Mouse (Mus musculus) A20 (cell line): ENCODE results near the gene Rsrc1.

Experiments
- DNase-seq: peaks from one replicate; pipeline ENCODE4 v3.0.0-alpha.2; 2011; ENCODE audit warnings: low read depth, low spot score

Gene Rsrc1

GRCm38 (mm10) chr3:67267448-67267847 is 286.3 kb downstream of the Rsrc1 start:
- DNase-seq, result peak; percentile 7

- DNase-seq, result no peak
Observed at GRCm38 (mm10) chr3:67279781-67280180, 298.6 kb downstream of the Rsrc1 start.

- no peak for DNase-seq
Observed at GRCm38 (mm10) chr3:67280247-67280646, 299.1 kb downstream of the Rsrc1 start.

GRCm38 (mm10) chr3:67284039-67284438 is 302.8 kb downstream of the Rsrc1 start:
- DNase-seq, result no peak

- peak; percentile 26 for DNase-seq
Observed at GRCm38 (mm10) chr3:67284848-67285247, 303.7 kb downstream of the Rsrc1 start.

DNA sequence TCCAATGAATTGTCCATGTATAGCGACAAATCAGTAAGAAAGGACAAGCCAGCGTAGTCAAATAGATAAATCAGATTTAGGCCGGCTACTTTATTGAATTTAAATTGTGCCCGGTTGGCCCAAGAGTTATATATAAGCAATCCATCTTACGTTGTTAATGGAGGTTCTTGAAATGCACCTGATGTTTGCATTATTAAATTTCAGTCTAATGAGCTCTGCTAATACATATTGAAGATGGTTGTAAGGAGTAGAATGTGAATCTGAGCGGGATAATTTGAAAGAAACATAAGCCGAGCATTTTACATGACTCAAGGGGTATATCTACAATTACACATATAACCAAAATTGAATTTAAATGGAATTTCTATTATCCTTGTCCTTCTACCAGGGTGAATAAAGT is 307.5 kb downstream of the Rsrc1 start:
- DNase-seq, result no peak

DNA sequence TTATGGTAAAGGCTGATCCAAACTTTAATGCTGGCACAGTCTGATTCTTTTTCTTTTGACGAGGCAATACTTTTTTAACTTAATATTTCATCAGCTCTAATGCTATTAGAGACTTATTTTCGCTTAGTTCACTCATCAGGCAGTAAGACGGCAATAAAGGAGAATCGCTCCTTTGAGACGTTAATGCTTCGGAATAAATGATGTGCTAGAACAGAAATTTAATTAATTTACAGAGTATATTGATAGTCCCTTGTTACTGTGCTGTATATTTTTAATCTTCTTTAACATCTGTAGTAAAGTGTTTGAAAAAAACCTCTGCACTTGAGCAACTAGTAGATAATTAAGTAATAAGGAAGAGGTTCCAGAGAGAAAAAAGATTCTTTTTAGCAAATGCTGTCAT is 308.3 kb downstream of the Rsrc1 start:
- DNase-seq, result no peak

GRCm38 (mm10) chr3:67308725-67309124 is 327.5 kb downstream of the Rsrc1 start:
- no peak for DNase-seq

GRCm38 (mm10) chr3:67309644-67310311 is 328.6 kb downstream of the Rsrc1 start:
- DNase-seq, result no peak

GRCm38 (mm10) chr3:67311436-67311835 is 330.2 kb downstream of the Rsrc1 start:
- no peak for DNase-seq

- DNase-seq, result no peak
Observed at GRCm38 (mm10) chr3:67322422-67322821, 341.2 kb downstream of the Rsrc1 start.

DNA sequence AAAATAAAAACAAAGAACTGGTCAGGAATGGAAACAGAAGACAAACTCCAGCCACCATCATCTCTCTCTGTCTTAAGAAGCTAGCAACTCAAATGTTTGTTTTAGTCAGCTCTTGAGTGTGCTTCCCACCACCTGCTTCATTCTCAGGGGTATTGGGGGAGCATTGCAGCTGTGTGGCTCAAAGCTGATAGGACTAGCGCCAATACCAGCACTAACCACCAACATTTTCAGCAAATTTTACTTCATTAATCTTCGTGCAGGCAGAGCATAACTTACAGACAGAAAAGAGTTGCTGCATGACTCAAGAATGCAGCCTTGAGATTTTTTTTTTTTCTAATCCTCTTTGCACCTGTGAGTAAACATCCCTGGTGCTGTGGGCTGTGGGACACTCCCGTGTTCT is 358.4 kb downstream of the Rsrc1 start:
- peak; percentile 81 for DNase-seq

DNA sequence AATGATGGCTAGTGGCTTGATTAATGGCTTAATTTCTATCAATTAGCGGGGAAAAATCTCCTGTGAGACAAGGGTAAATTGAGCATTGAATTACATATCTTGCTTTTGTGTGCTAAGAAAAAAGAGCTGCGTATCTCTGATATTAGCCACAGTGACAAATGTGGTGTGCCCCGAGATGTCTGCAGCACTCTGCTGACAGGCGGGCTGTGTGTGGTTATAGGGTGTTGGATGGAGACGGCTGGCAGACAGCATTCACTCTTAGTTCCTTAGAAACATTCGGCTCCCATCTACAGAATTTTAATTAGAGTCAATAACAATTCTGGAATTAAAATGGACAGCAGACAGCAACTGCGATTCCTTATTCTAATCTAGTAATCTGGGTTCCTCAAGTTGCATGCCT is 359.7 kb downstream of the Rsrc1 start:
- no peak for DNase-seq

DNA sequence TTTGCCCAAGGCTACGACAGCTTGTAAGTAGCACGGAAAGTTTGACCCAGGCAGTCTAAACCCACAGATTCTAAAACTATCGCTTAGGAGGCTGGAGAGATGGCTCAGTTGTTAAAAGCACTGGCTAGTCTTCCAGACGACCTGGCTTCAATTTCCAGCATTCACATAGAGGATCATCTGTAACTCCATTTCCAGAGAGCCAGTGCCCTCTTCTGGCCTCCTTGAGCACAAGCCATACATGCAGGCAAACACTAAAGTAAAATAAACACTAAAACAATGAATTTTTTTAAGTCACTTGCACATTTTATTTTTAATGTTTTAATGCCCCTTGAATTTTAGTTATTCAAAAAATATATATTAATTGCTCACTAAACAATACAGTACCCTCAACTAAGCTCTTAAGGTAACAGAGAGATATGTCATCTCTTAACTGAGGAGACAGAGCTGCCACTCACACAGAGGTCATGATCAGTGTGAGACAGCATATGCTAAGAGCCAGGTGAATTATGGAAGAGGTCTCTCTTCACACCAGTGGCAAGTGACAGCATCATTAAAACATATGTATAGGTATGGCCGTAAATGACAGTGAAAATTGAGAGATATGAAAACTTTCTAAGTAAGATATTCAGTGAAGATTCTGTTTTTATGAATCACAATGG is 361.9 kb downstream of the Rsrc1 start:
- peak; percentile 57 for DNase-seq

DNA sequence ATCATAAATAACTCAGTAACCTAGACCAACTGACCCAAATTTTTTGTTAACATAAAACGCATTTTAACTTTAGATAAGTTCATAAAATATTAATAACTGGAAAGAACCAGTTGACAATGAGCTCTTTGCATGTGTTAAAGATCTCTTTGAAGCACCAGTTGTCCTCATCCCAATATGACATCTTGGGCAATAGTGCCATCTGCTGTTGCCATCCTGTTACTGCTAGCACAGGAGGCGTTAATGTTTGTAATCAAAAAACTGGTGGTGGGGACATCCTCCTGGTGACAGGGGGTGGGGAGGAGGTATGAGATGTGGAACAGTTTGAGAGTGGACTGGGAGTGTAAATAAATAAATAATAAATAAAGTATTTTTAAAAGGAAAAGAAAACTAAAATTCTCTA is 363.4 kb downstream of the Rsrc1 start:
- DNase-seq, result peak; percentile 68

- no peak for DNase-seq
Observed at GRCm38 (mm10) chr3:67346674-67347073, 365.5 kb downstream of the Rsrc1 start.

DNA sequence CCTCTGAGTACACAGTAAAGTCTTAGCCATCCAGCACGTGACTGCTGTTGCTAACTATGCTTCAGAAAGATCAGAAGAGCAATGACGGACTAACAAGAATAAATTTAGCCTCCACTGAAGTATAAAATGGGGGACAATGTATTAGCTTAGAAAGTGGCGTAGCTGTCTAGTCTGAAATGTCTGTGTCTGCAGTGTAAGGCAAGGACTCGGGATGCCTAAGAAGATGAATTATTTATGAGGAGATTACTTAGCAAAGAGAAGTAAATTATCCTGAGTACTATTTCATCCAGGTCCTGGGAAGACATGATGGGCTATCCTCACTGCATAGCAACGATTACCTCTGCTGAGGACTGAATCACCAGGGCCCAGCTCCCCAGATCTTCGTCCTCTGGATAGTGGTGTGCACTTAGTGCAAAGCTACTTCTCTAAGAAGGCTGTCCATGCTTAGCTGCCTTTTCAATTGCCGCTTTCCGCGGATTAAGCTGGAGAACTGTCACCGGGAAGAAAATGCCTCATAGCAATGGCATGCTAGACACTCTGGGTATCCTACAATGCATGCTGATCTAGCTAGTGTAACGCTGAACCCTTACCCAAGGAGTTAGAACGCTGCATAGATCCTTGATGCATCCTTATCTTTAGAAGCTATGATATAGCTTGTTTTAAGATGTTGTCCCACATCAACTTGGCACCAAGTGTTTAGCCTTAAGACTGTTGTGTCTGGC is 370.4 kb downstream of the Rsrc1 start:
- no peak for DNase-seq

DNA sequence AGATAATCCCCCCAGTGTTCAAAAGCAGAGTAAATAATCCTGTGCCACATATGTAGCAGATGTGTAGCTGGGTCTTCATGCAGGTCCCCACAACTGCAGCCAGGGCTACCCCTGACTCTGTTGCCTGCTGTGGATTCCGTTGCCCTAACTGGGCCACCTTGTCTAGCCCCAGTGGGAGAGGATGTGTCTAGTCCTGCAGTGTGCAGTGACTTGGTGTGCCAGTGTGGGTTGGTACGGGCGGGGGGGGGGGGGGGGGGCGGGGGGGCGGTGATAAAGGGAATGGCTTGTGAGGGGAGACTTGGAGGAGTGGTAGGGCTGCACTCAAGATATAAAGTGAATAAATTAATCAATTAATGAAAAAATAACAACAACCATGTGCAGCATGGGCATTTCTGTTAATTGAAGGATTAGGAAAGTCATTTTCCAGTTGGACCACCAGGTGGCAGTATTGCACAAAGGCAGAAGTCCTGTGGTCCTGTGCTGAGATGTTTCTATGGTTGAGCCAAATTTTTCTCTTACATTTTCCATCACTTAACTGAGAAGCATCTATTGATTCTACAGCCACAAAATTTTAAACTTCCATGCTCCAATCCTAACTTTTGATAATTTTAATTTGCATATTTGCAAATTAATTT is 371.1 kb downstream of the Rsrc1 start:
- peak; percentile 48 for DNase-seq

GRCm38 (mm10) chr3:67352763-67353149 is 371.6 kb downstream of the Rsrc1 start:
- no peak for DNase-seq

GRCm38 (mm10) chr3:67358376-67358775 is 377.2 kb downstream of the Rsrc1 start:
- DNase-seq, result no peak

GRCm38 (mm10) chr3:67366087-67366892 is 385.1 kb downstream of the Rsrc1 start:
- no peak for DNase-seq

- no peak for DNase-seq
Observed at GRCm38 (mm10) chr3:67367481-67367880, 386.3 kb downstream of the Rsrc1 start.
